Mouse (Mus musculus) adrenal gland, postnatal 10 days (tissue): ENCODE measurements at regions not wholly inside any gene's neighbourhood (a gene's known extent, or its start where the extent isn't known, plus 50 kb on each side); places are given as distances from the start of the nearest gene placed in this dataset.

ENCODE experiments used
- DNase-seq: peaks from one replicate; pipeline ENCODE4 v3.0.0; 2021; ENCODE audit warnings: mixed read lengths

DNA sequence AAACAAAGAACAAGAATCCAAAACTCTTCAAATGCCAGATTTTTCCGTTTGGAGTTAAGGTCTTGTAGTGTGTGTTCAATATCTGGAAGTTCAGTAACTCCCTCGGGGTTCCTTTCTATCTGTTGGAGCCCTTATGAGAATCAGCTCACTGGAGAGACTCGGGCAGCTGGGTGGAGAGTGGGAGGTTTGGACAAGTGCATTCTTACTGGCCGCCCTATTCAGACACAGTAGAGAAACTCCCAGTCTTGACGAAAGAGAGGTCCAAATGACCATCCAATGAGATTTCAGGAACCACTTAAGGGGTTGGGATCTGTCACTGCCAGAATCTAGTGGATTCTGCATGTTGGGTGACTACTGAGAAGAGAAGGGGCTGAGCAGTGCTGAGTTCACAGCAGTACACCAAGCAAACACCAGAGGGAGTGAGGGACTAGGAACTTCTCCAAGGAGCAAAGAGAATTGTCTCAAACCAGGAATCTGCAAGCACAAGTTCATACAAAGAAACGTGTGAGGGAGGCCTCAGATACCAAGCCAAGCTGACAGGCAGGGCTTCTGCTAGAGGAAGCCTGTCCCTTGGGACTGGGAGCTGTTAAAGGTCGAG, 310.0 kb upstream of the Magi2 start:
- peak; percentile 64 for DNase-seq

DNA sequence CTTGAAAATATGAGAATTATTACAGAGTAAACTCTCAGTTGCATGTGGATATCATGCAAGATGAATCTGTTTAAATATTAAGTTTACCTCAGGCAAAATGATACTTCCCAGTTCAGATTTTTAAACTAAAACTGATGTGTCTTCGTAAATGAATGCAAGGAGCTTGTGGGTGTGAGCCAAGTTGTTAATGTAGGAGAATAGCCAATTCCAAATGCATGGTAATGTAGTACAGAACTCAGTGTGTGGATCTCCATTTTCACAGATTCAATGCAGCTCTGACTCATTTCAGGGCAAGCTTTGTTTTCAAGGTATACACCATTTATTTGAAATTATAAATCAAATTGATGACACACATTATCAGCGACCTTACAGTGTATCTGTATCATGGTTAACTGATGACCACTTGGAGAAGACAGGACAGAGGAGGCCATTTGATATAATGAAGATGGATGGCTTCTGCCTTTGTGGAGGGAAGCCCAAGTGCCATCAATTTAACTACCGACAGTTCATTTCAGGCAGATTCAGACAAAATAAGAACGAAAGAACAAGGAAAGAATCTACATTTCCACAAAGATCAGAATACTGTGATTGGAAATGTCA, 272.9 kb upstream of the Magi2 start:
- DNase-seq: no peak
